Mouse (Mus musculus): Measurements from ENCODE around the gene Ppm1e. TPM values are rescaled to one million over a fixed set of nuclear protein-coding genes. Genes with fewer than 3 reads are reported as not detected.

The Ppm1e gene
- polyA plus RNA-seq, 1 experiment: 0.65 TPM

GRCm38 (mm10) chr11:87250132-87250531, 108.7 kb downstream of the Ppm1e start:
- DNase-seq (ENCODE audit: low read depth): no peak

GRCm38 (mm10) chr11:87247494-87247866, 111.3 kb downstream of the Ppm1e start:
- DNase-seq (ENCODE audit: low read depth): no peak

GRCm38 (mm10) chr11:87246724-87247493, 111.9 kb downstream of the Ppm1e start:
- no peak for DNase-seq (ENCODE audit: low read depth)

- DNase-seq (ENCODE audit: low read depth): no peak
Observed at GRCm38 (mm10) chr11:87246107-87246651, 112.6 kb downstream of the Ppm1e start.

GRCm38 (mm10) chr11:87245171-87245840, 113.5 kb downstream of the Ppm1e start:
- no peak for DNase-seq (ENCODE audit: low read depth)

- no peak for DNase-seq (ENCODE audit: low read depth)
Observed at GRCm38 (mm10) chr11:87241256-87241655, 117.6 kb downstream of the Ppm1e start.

- DNase-seq (ENCODE audit: low read depth): no peak
Observed at GRCm38 (mm10) chr11:87240833-87241215, 118.0 kb downstream of the Ppm1e start.

- no peak for DNase-seq (ENCODE audit: low read depth)
Observed at GRCm38 (mm10) chr11:87240141-87240832, 118.5 kb downstream of the Ppm1e start.

GRCm38 (mm10) chr11:87238891-87239530, 119.8 kb downstream of the Ppm1e start:
- no peak for DNase-seq (ENCODE audit: low read depth)

GRCm38 (mm10) chr11:87235486-87235872, 123.3 kb downstream of the Ppm1e start:
- no peak for DNase-seq (ENCODE audit: low read depth)

GRCm38 (mm10) chr11:87234743-87235485, 123.9 kb downstream of the Ppm1e start:
- peak; percentile 16 for DNase-seq (ENCODE audit: low read depth)

- no peak for DNase-seq (ENCODE audit: low read depth)
Observed at GRCm38 (mm10) chr11:87233377-87233776, 125.4 kb downstream of the Ppm1e start.

- DNase-seq (ENCODE audit: low read depth): no peak
Observed at GRCm38 (mm10) chr11:87227056-87227455, 131.8 kb downstream of the Ppm1e start.

- DNase-seq (ENCODE audit: low read depth): no peak
Observed at GRCm38 (mm10) chr11:87222686-87223085, 136.1 kb downstream of the Ppm1e start.

- DNase-seq (ENCODE audit: low read depth): no peak
Observed at GRCm38 (mm10) chr11:87212313-87212712, 146.5 kb downstream of the Ppm1e start.

Other genes with a start within 250 kb of the Ppm1e start
- 3.2 and 3.8 TPM in 2 replicates for gene Ska2, start 249.8 kb downstream of the Ppm1e start, polyA plus RNA-seq (2012; rRNA removed)
- 4.8 and 6.8 TPM in 2 replicates for gene Trim37, start 231.9 kb downstream of the Ppm1e start, polyA plus RNA-seq (2012; rRNA removed)
- gene Rad51c, start 45.9 kb upstream of the Ppm1e start, polyA plus RNA-seq (2012; rRNA removed): 0.66 and 1.1 TPM in 2 replicates
- 0.38 and 0.62 TPM in 2 replicates for gene Tex14, start 46.0 kb upstream of the Ppm1e start, polyA plus RNA-seq (2012; rRNA removed)
- 0.15 and 0.37 TPM in 2 replicates for gene Gm11492, start 207.6 kb upstream of the Ppm1e start, polyA plus RNA-seq (2012; rRNA removed)
- gene Sept4, start 209.9 kb upstream of the Ppm1e start, polyA plus RNA-seq (2012; rRNA removed): 39.0 and 40.1 TPM in 2 replicates
- gene Mtmr4, start 233.1 kb upstream of the Ppm1e start, polyA plus RNA-seq (2012; rRNA removed): 29.9 and 31.7 TPM in 2 replicates

Measured in gonadal fat pad, adult 2 months (tissue).